In genomic region chr7:129759848-129760247, GRCm38 (mm10) we compare ENCODE assay signal across 10 mouse cellular contexts.
DNase-seq lines count a peak whose midpoint lies in the region; ATAC-seq and TF ChIP-seq lines count a peak whose summit lies in the region.
"Had no signal": no experiment of that assay in that cellular context is flagged by ENCODE, and none has a peak within 500 bp of the region (broad histone marks: within the 10 kb centered on the region; RNA-seq: fewer than 3 reads in every experiment).

No protein-coding gene starts in this region.

- no peaks in the 10 kb centered on the region for H3K36me3 ChIP-seq in spleen, adult 2 months (ENCODE audit: control insufficient read depth, insufficient read depth, low read length)
- H3K36me3 ChIP-seq in embryonic facial prominence, embryonic 10.5 days (replicated peaks), result no peaks in the 10 kb centered on the region
- no peaks in the 10 kb centered on the region for H3K36me3 ChIP-seq in liver, embryonic 15.5 days (replicated peaks)
- no peaks in the 10 kb centered on the region for H3K36me3 ChIP-seq in intestine, embryonic 15.5 days
- H3K36me3 ChIP-seq: hindbrain, embryonic 13.5 days had no signal

- 7% methylated on average over 4 of the region's 4 CpGs for WGBS in spleen, adult 2 months
- 67% methylated on average over 4 of the region's 4 CpGs for WGBS in embryonic facial prominence, embryonic 10.5 days
- WGBS in liver, embryonic 15.5 days (ENCODE audit: insufficient replicate concordance), result 21% methylated on average over 4 of the region's 4 CpGs
- WGBS in intestine, embryonic 15.5 days, result 79% methylated on average over 4 of the region's 4 CpGs

- peak; percentile 18 to 44 for DNase-seq in spleen, adult 2 months (ENCODE audit: low read depth in 1 of 2, low spot score in 2 of 2)
- no peak for DNase-seq in spleen, postnatal 14 days (ENCODE audit: low spot score in 2 of 2)
- DNase-seq in embryonic facial prominence, embryonic 10.5 days (ENCODE audit: low spot score), result no peak
- peak; percentile 32 for DNase-seq in skeletal muscle tissue, adult 2 months (ENCODE audit: low read depth, low spot score)
- no peak for DNase-seq in left cerebral cortex, adult 11 months (ENCODE audit: low spot score)
- DNase-seq: forebrain, postnatal 0 days; thymus, postnatal 4 days had no signal

- H3K4me1 ChIP-seq in spleen, adult 2 months (ENCODE audit: control insufficient read depth, insufficient read depth, insufficient read length), result peaks cover 20% of the 10 kb centered on the region; the same call in 1 of the 2 replicates
- H3K4me1 ChIP-seq in embryonic facial prominence, embryonic 10.5 days, result peaks cover 45% of the 10 kb centered on the region
- H3K4me1 ChIP-seq in liver, embryonic 15.5 days (replicated peaks), result no peaks in the 10 kb centered on the region; the same call in 1 of the 2 replicates
- H3K4me1 ChIP-seq in intestine, embryonic 15.5 days (replicated peaks), result peaks cover 27% of the 10 kb centered on the region

- H3K4me2 ChIP-seq in liver, embryonic 15.5 days, result no peak overlapping the region
- no peak overlapping the region for H3K4me2 ChIP-seq in intestine, embryonic 15.5 days (replicated peaks)
- H3K4me2 ChIP-seq: hindbrain, embryonic 13.5 days had no signal

- no peak overlapping the region for H3K4me3 ChIP-seq in spleen, adult 2 months (ENCODE audit: extremely low read depth, insufficient read depth, insufficient read length)
- H3K4me3 ChIP-seq in embryonic facial prominence, embryonic 10.5 days, result no peak overlapping the region
- no peak overlapping the region for H3K4me3 ChIP-seq in liver, embryonic 15.5 days (replicated peaks)
- no peak overlapping the region for H3K4me3 ChIP-seq in intestine, embryonic 15.5 days (replicated peaks)
- H3K4me3 ChIP-seq: hindbrain, embryonic 13.5 days had no signal

- no peak for ATAC-seq in liver, embryonic 15.5 days (ENCODE audit: insufficient read depth)
- no peak for ATAC-seq in intestine, embryonic 15.5 days
- ATAC-seq: forebrain, postnatal 0 days had no signal

- no peaks in the 10 kb centered on the region for H3K27me3 ChIP-seq in spleen, adult 2 months (ENCODE audit: control insufficient read depth, insufficient read depth, low read length)
- no peaks in the 10 kb centered on the region; the same call in 1 of the 2 replicates for H3K27me3 ChIP-seq in embryonic facial prominence, embryonic 10.5 days (replicated peaks; ENCODE audit: low read depth, poor library complexity, severe bottlenecking)
- no peaks in the 10 kb centered on the region for H3K27me3 ChIP-seq in liver, embryonic 15.5 days
- no peaks in the 10 kb centered on the region for H3K27me3 ChIP-seq in intestine, embryonic 15.5 days (replicated peaks)
- H3K27me3 ChIP-seq: hindbrain, embryonic 13.5 days had no signal

- H3K9ac ChIP-seq in liver, embryonic 15.5 days, result no peak overlapping the region
- no peak overlapping the region for H3K9ac ChIP-seq in intestine, embryonic 15.5 days
- H3K9ac ChIP-seq: forebrain, postnatal 0 days; hindbrain, embryonic 13.5 days had no signal

- H3K27ac ChIP-seq in spleen, adult 2 months (ENCODE audit: insufficient read depth, low read length), result peak overlapping the region; percentile 73
- H3K27ac ChIP-seq in embryonic facial prominence, embryonic 10.5 days (replicated peaks), result peak overlapping the region; percentile 63
- H3K27ac ChIP-seq in liver, embryonic 15.5 days (replicated peaks), result peak overlapping the region; percentile 53; the same call in 1 of the 2 replicates
- no peak overlapping the region for H3K27ac ChIP-seq in intestine, embryonic 15.5 days
- H3K27ac ChIP-seq: hindbrain, embryonic 13.5 days had no signal

- no peak for TF ChIP-seq CTCF in spleen, adult 2 months (IDR thresholded peaks at IDR 0.05; ENCODE audit: extremely low read depth, insufficient read depth, insufficient read length, insufficient replicate concordance)

- H3K9me3 ChIP-seq in embryonic facial prominence, embryonic 10.5 days, result no peaks in the 10 kb centered on the region
- no peaks in the 10 kb centered on the region for H3K9me3 ChIP-seq in liver, embryonic 15.5 days (replicated peaks)
- H3K9me3 ChIP-seq in intestine, embryonic 15.5 days, result no peaks in the 10 kb centered on the region
- H3K9me3 ChIP-seq: hindbrain, embryonic 13.5 days had no signal

- no peak for TF ChIP-seq POLR2A in spleen, adult 2 months (IDR thresholded peaks at IDR 0.05; ENCODE audit: low read depth, low read length)

Comparison
In these comparisons a context has a peak if more than half of its experiments do, and no peak if none do; other contexts are left out.
1. DNase-seq: peak in spleen, adult 2 months (2 of 2) and skeletal muscle tissue, adult 2 months (single experiment); none in spleen, postnatal 14 days (0 of 2), embryonic facial prominence, embryonic 10.5 days (single experiment) and left cerebral cortex, adult 11 months (single experiment).